Mouse (Mus musculus): ENCODE results near the gene Dact1.

DNA sequence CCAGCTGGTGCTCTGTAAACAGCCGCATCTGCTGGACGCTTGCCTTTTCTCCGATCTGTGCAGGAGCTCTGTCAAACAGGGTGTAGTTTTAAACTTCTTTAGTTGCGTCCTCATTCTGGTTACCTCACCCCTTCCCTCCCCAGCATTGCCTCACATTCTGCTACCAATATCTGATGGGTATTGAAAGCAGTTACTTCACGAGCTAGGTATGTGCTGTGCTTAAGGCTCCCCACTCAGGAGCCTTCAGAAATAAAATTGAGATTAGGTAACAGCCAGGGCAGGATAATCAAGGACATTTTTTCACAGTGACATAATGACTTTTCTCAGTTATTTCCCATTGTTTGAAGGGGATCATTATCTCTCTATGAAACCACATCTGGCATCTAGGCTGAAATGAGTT, 23.9 kb downstream of the Dact1 start:
- TF ChIP-seq CTCF (IDR thresholded peaks at IDR 0.05; ENCODE audit: extremely low read depth, insufficient read depth, low read length) (no peak), POLR2A (IDR thresholded peaks at IDR 0.05; ENCODE audit: extremely low read depth, insufficient read depth, low read length) (no peak)

Measured in cortical plate, adult 2 months (tissue).